Mouse (Mus musculus): ENCODE data around the gene Bend7.

GRCm38 (mm10) chr2:4817678-4818077 lies 100.0 kb downstream of the Bend7 start:
- TF ChIP-seq ZC3H11A (IDR thresholded peaks at IDR 0.05; ENCODE audit: low read depth, low read length) (no peak), USF1 (IDR thresholded peaks at IDR 0.05; ENCODE audit: low read depth, low read length) (no peak), GATA1 (IDR thresholded peaks at IDR 0.05; ENCODE audit: low read depth, low read length) (no peak), CTCF (IDR thresholded peaks at IDR 0.05 in 2 of 3, conservative IDR thresholded peaks at IDR 0.05 in 1 of 3; ENCODE audit: control insufficient read depth in 1 of 3, insufficient read depth in 1 of 3, low read depth in 2 of 3, low read length in 3 of 3, poor library complexity in 1 of 3, severe bottlenecking in 1 of 3) (no peak), POLR2AphosphoS2 (IDR thresholded peaks at IDR 0.05; ENCODE audit: low read length) (no peak), EP300 (IDR thresholded peaks at IDR 0.05; ENCODE audit: low read depth in 1 of 2, low read length in 2 of 2) (no peak), ETS1 (IDR thresholded peaks at IDR 0.05; ENCODE audit: low read depth, low read length) (no peak)

Measured in MEL (cell line).